Mouse (Mus musculus): ENCODE data around the gene Igf2bp1. TPM values are rescaled to one million over a fixed set of nuclear protein-coding genes. Genes with fewer than 3 reads are reported as not detected.

Gene Igf2bp1
- polyA plus RNA-seq, 1 experiment from 2014 or later, result 66.9 TPM

- H3K4me2 ChIP-seq, result peak within 1 kb of the TSS; percentile 86
- H3K9ac ChIP-seq, result peak within 1 kb of the TSS; percentile 79
- peaks cover 15% of the 10 kb centered on the region for H3K4me1 ChIP-seq (replicated peaks)
- peak within 1 kb of the TSS; percentile 39; the same call in 1 of the 2 replicates for H3K27ac ChIP-seq (ENCODE audit: poor library complexity, severe bottlenecking)
- peak; percentile 87 for ATAC-seq (ENCODE audit: insufficient number of reproducible peaks, low FRiP score)
- H3K9me3 ChIP-seq (replicated peaks), result no peaks in the 10 kb centered on the region
- H3K27me3 ChIP-seq (replicated peaks), result no peaks in the 10 kb centered on the region
- peak within 1 kb of the TSS; percentile 82 for H3K4me3 ChIP-seq
- under 1% methylated on average over 29 of the region's 29 CpGs for WGBS
- H3K36me3 ChIP-seq, result peaks cover 24% of the 10 kb centered on the region
Observed at GRCm38 (mm10) chr11:96034596-96035052, 28.9 kb upstream of the Igf2bp1 start, which contains the start of gene Snf8. TSS of gene Snf8 (plus strand) at chr11:96034885.

GRCm38 (mm10) chr11:96034116-96034515, 28.4 kb upstream of the Igf2bp1 start:
- 45% methylated on average over 8 of the region's 8 CpGs for WGBS
- no peak overlapping the region; the same call in 1 of the 2 replicates for H3K9ac ChIP-seq

GRCm38 (mm10) chr11:96033264-96033663, 27.5 kb upstream of the Igf2bp1 start:
- H3K9me3 ChIP-seq (replicated peaks), result no peaks in the 10 kb centered on the region
- WGBS, result 78% methylated on average over 3 of the region's 3 CpGs
- H3K27me3 ChIP-seq (replicated peaks), result no peaks in the 10 kb centered on the region
- no peak overlapping the region for H3K27ac ChIP-seq (ENCODE audit: poor library complexity, severe bottlenecking)
- peaks cover 13% of the 10 kb centered on the region; the same call in 1 of the 2 replicates for H3K36me3 ChIP-seq
- ATAC-seq (ENCODE audit: insufficient number of reproducible peaks, low FRiP score), result no peak
- peaks cover 15% of the 10 kb centered on the region for H3K4me1 ChIP-seq (replicated peaks)
- no peak overlapping the region for H3K9ac ChIP-seq
- no peak overlapping the region for H3K4me2 ChIP-seq
- H3K4me3 ChIP-seq, result no peak overlapping the region

More at GRCm38 (mm10) chr11:96034116-96034515, 28.4 kb upstream of the Igf2bp1 start:
- Histone ChIP-seq H3K36me3 (peaks cover 20% of the 10 kb centered on the region), H3K9me3 (replicated peaks) (no peaks in the 10 kb centered on the region), H3K4me1 (replicated peaks) (peaks cover 15% of the 10 kb centered on the region), H3K27me3 (replicated peaks) (no peaks in the 10 kb centered on the region), H3K4me3 (peak overlapping the region; percentile 82), H3K4me2 (peak overlapping the region; percentile 86), H3K27ac (ENCODE audit: poor library complexity, severe bottlenecking) (no peak overlapping the region)
- no peak for ATAC-seq (ENCODE audit: insufficient number of reproducible peaks, low FRiP score)

- Histone ChIP-seq H3K4me1 (replicated peaks) (peaks cover 15% of the 10 kb centered on the region), H3K27me3 (replicated peaks) (no peaks in the 10 kb centered on the region), H3K4me2 (no peak overlapping the region), H3K9me3 (replicated peaks) (no peaks in the 10 kb centered on the region), H3K27ac (ENCODE audit: poor library complexity, severe bottlenecking) (no peak overlapping the region), H3K36me3 (0 out of 2 replicates have a peak, but pooled peaks cover 3% of the 10 kb centered on the region), H3K9ac (no peak overlapping the region), H3K4me3 (no peak overlapping the region)
- 69% methylated on average over 2 of the region's 2 CpGs for WGBS
- no peak for ATAC-seq (ENCODE audit: insufficient number of reproducible peaks, low FRiP score)
Observed at GRCm38 (mm10) chr11:96031701-96032100, 26.0 kb upstream of the Igf2bp1 start.

- no peaks in the 10 kb centered on the region for H3K9me3 ChIP-seq (replicated peaks)
- H3K36me3 ChIP-seq, result no peaks in the 10 kb centered on the region
- peaks cover 9% of the 10 kb centered on the region for H3K4me1 ChIP-seq (replicated peaks)
- H3K27ac ChIP-seq (ENCODE audit: poor library complexity, severe bottlenecking), result no peak overlapping the region
- WGBS, result 79% methylated on average over 3 of the region's 3 CpGs
- H3K4me3 ChIP-seq, result no peak overlapping the region
- H3K27me3 ChIP-seq (replicated peaks), result no peaks in the 10 kb centered on the region
- H3K9ac ChIP-seq, result no peak overlapping the region
- ATAC-seq (ENCODE audit: insufficient number of reproducible peaks, low FRiP score), result no peak
- no peak overlapping the region for H3K4me2 ChIP-seq
Observed at GRCm38 (mm10) chr11:96030571-96030970, 24.8 kb upstream of the Igf2bp1 start.

- H3K4me2 ChIP-seq, result no peak overlapping the region
- H3K9ac ChIP-seq, result no peak overlapping the region
- H3K4me1 ChIP-seq (replicated peaks), result no peaks in the 10 kb centered on the region; the same call in 1 of the 2 replicates
- H3K27me3 ChIP-seq (replicated peaks), result no peaks in the 10 kb centered on the region
- ATAC-seq (ENCODE audit: insufficient number of reproducible peaks, low FRiP score), result no peak
- no peak overlapping the region for H3K27ac ChIP-seq (ENCODE audit: poor library complexity, severe bottlenecking)
- H3K36me3 ChIP-seq, result no peaks in the 10 kb centered on the region
- H3K9me3 ChIP-seq (replicated peaks), result no peaks in the 10 kb centered on the region
- WGBS, result 45% methylated on average over 5 of the region's 5 CpGs
- H3K4me3 ChIP-seq, result no peak overlapping the region
Observed at GRCm38 (mm10) chr11:96028130-96028529, 22.4 kb upstream of the Igf2bp1 start.

- Histone ChIP-seq H3K4me2 (no peak overlapping the region), H3K27me3 (replicated peaks) (no peaks in the 10 kb centered on the region), H3K9me3 (replicated peaks) (no peaks in the 10 kb centered on the region), H3K27ac (ENCODE audit: poor library complexity, severe bottlenecking) (no peak overlapping the region), H3K9ac (no peak overlapping the region), H3K36me3 (no peaks in the 10 kb centered on the region), H3K4me3 (no peak overlapping the region), H3K4me1 (replicated peaks) (peaks cover 28% of the 10 kb centered on the region)
- ATAC-seq (ENCODE audit: insufficient number of reproducible peaks, low FRiP score), result no peak
- WGBS, result 40% methylated on average over 4 of the region's 4 CpGs
Observed at GRCm38 (mm10) chr11:96020622-96021021, 14.9 kb upstream of the Igf2bp1 start.

- peak; percentile 71 for ATAC-seq (ENCODE audit: insufficient number of reproducible peaks, low FRiP score)
- H3K9ac ChIP-seq, result 0 out of 2 replicates have a peak overlapping the region, but pooled peaks have one; percentile 31
Observed at GRCm38 (mm10) chr11:96017941-96018351, 12.2 kb upstream of the Igf2bp1 start.

GRCm38 (mm10) chr11:96015421-96015820, 9.7 kb upstream of the Igf2bp1 start:
- 12% methylated on average over 5 of the region's 5 CpGs for WGBS
- H3K27ac ChIP-seq (ENCODE audit: poor library complexity, severe bottlenecking), result no peak overlapping the region
- peak overlapping the region; percentile 35 for H3K4me2 ChIP-seq
- H3K36me3 ChIP-seq, result no peaks in the 10 kb centered on the region
- H3K4me3 ChIP-seq, result no peak overlapping the region
- H3K27me3 ChIP-seq (replicated peaks), result no peaks in the 10 kb centered on the region
- no peak for ATAC-seq (ENCODE audit: insufficient number of reproducible peaks, low FRiP score)
- no peaks in the 10 kb centered on the region for H3K9me3 ChIP-seq (replicated peaks)
- peaks cover 37% of the 10 kb centered on the region for H3K4me1 ChIP-seq (replicated peaks)
- no peak overlapping the region for H3K9ac ChIP-seq

More at GRCm38 (mm10) chr11:96017941-96018351, 12.2 kb upstream of the Igf2bp1 start:
- Histone ChIP-seq H3K27me3 (replicated peaks) (no peaks in the 10 kb centered on the region), H3K9me3 (replicated peaks) (no peaks in the 10 kb centered on the region), H3K4me2 (peak overlapping the region; percentile 43), H3K36me3 (no peaks in the 10 kb centered on the region), H3K4me3 (no peak overlapping the region), H3K27ac (ENCODE audit: poor library complexity, severe bottlenecking) (peak overlapping the region; percentile 80), H3K4me1 (replicated peaks) (peaks cover 35% of the 10 kb centered on the region)
- 6% methylated on average over 9 of the region's 9 CpGs for WGBS

GRCm38 (mm10) chr11:96011982-96012381, 6.2 kb upstream of the Igf2bp1 start:
- peak overlapping the region; percentile 61 for H3K4me2 ChIP-seq
- peak overlapping the region; percentile 24; the same call in 1 of the 2 replicates for H3K9ac ChIP-seq

GRCm38 (mm10) chr11:96008827-96009226, 3.1 kb upstream of the Igf2bp1 start:
- Histone ChIP-seq H3K36me3 (no peaks in the 10 kb centered on the region), H3K27me3 (replicated peaks) (no peaks in the 10 kb centered on the region)
- 0% methylated on average over 1 of the region's 1 CpGs for WGBS

More at GRCm38 (mm10) chr11:96011982-96012381, 6.2 kb upstream of the Igf2bp1 start:
- Histone ChIP-seq H3K9me3 (replicated peaks) (no peaks in the 10 kb centered on the region), H3K27ac (ENCODE audit: poor library complexity, severe bottlenecking) (no peak overlapping the region), H3K36me3 (no peaks in the 10 kb centered on the region), H3K4me1 (replicated peaks) (peaks cover 25% of the 10 kb centered on the region), H3K27me3 (replicated peaks) (no peaks in the 10 kb centered on the region), H3K4me3 (peak overlapping the region; percentile 28)
- ATAC-seq (ENCODE audit: insufficient number of reproducible peaks, low FRiP score), result no peak
- WGBS, result 6% methylated on average over 5 of the region's 8 CpGs

More at GRCm38 (mm10) chr11:96008827-96009226, 3.1 kb upstream of the Igf2bp1 start:
- Histone ChIP-seq H3K4me2 (no peak overlapping the region), H3K27ac (ENCODE audit: poor library complexity, severe bottlenecking) (no peak overlapping the region), H3K4me1 (replicated peaks) (peaks cover 12% of the 10 kb centered on the region; the same call in 1 of the 2 replicates), H3K9me3 (replicated peaks) (no peaks in the 10 kb centered on the region), H3K4me3 (no peak overlapping the region), H3K9ac (no peak overlapping the region)
- no peak for ATAC-seq (ENCODE audit: insufficient number of reproducible peaks, low FRiP score)
